Mouse (Mus musculus) left cerebral cortex, adult 18-20 months (tissue): ENCODE data around the gene Tmem51. TPM values are rescaled to one million over a fixed set of nuclear protein-coding genes. Genes with fewer than 3 reads are reported as not detected.

Experiments used
- DNase-seq, 2 experiments: peaks; one replicate each; pipeline ENCODE4 v3.0.0; 2021 to 2022; ENCODE audit warnings: low spot score in 2 of 2, mixed read lengths in 1 of 2
- total RNA-seq, 2 experiments: library from RNA; stranded (reverse); gene quantifications; 2 replicates each; pipeline ENCODE4 v1.2.3; 2021

The Tmem51 gene
- total RNA-seq, 2 experiments from 2014 or later, result 5.3 to 5.7 TPM

DNA sequence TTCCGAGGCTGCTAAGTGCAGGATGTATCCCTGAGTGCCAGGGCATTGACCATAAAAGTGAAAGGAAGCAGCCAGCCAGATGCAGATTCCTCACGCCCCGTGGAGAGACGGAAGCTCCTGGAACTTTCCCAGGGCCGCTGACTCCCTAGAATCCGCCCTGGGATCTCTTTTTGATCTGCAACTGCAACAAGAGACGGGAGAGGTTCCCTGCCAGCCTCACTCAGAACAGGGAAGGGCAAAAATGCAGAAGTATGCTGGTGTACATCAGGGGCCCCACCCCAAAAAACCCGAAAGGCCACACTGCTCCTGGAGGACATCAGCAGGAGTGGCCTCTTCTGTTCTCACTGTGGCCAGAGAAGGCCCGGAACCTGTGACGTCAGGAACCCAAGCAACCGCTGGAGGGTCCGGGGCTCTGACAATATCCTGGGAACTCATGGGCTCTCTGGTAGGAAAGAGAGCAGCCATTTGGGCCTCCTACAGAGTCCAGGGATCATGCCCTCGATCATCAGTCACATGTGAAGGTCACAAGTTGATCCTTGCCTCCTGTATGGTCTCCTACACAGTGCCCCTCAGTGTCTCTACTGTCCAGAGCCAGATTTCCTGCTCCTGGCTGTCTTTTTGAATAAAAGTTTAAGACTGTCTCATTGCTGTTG lies 2.3 kb downstream of the Tmem51 start:
- no peak for DNase-seq

DNA sequence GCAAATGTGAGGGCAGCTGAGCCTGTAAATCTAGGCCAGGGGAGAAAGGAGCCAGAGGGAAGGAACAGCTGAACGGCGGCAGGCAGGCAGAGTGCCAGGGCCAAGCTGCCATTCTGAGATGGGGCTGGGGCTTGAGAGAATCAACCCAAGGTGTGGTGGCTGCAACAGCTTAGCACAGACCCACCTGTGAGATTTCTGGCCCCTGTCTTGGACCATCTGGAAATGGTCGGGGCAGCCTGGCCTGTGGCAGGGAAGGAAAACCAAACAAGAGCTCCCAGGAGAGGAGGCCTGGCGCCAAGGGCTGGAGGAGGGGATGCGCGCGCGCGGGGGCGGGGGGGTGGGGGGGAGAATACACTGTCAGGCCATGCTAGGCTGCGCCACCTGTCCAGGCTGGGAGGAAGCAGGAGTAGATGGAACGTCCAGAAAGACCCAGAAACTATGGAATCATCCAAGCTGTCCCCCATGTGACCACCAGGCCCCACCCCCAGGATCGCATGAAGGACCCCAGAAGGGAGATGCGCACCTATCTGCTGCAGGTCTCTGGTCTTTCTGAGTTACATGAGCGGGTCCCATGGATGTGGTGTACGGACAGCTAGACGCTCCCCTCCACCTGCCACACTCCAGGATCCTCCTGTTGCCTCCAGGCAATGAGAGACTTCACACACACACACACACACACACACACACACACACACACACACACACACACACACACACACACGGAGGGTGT lies 3.0 kb downstream of the Tmem51 start:
- DNase-seq, result peak; percentile 25 to 39

DNA sequence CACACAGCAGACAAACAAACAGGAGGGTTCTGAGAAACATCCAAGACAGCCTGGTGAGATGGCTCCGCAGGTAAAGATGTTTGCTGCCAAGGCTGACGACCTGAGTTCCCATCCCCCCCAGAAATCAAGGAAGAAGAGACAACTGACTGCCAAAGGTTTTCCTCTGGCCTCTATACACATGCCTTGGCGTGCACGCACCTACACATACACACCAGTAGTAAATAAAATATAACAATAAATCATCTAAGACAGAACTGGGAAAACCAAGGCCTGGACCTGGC lies 3.7 kb downstream of the Tmem51 start:
- no peak for DNase-seq

DNA sequence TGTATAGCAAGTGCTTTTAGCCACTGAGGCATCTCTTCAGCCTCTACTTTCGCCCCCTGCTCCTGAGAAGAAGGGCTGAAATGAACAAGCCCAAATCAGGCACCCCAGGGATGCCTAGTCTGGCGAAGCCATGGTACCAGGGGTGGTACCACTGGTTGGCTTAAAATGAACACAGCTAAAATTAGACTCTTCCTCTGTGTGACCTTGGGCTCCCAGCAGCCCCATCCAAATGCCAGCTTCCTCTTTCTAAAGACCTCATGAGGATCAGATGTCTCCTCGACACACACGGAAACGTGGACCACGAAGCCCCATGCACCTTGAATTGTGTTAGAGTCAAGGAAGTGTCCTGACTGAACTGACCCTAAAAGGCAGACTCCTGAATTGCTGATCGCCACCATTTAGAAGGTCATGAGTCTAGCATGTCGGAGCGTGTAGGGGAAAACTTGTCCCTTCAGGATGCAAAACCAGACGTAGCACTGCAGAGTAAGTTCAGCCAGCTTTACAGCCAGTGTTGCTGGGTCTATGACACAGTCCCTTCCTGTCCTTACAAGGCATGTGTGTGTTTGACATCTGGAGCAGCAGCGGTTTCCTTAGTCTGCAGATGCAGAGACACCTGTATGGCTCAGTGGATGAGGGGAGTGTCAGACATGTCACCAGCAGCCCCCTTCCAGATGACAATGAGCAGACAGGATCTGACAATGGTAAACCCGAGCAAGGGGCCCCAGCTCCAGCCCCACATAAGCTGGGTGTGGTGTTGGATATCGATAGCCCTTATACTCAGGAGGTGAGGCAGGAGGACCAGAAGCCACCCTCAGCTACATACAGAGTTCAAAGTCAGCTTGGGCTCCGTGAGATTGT lies 4.2 kb downstream of the Tmem51 start:
- DNase-seq, result no peak

DNA sequence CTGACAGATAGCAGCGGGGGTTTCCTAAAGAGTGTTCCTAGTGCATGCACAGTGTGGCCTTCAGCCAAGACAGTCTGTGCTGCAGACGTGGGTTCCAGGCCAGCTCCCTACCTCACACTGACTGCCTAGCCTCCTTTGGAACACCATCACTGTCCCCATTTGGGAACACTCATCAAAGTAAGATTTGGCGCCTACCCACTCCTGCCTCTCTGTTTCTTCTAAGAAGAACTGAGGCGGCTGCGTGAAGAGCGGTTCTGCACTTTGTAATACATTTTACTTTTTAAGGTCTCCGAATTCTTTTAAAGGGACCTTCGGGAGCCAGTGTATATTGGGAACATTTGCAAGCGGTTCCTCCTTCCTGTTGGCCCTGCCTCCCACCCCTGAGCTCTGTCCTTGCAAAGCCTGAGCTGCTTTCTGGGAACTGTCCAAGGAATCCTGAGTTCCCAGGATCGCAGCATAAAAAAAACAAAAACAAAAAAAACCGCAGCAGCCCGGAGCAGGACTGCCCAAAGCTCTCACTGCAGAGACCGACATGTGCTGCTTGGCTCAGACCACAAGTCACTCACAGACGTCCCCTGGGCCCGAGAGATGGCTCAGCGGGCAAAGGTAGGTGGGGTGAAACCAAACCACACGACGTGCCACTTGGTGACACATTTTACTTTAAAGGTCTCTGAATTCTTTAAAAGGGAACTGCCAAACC lies 6.4 kb downstream of the Tmem51 start:
- DNase-seq, result peak; percentile 24 to 44

DNA sequence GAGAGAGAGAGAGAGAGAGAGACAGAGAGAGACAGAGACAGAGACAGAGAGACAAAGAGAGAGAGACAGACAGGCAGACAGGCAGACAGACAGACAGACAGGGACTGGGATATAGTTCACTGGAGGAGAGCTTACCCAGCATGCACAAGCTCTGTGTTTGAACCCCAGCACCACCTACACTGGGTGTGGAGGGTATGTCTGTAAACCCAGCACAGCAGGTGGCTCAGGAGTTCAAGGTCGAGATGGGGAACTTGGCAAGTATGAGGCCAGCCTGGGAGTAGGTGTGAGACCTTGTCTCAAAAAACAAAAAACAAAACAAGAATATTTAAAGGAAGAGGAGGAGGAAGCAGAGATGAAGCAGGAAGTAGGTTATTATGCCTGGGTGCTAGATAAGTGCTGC lies 7.2 kb downstream of the Tmem51 start:
- no peak for DNase-seq

DNA sequence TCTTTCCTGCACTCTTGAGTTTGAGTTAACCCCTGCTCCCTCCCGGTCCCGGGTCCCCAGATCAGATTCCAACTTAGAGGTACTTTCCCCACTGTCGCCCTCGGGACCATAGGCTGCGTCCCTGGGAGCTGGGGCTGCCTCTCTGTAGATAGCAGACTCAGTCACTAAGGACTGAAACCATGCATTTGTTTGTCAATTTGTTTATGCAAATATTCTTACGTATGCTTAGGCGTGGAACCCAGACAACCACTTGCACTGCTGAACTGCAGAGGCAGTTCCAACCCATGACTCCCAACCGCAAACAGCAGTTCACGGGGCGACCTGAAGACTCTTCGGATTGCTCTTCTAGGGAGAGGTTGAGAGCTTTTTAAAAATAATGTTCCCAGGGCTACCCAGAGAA lies 8.2 kb downstream of the Tmem51 start:
- DNase-seq, result no peak

DNA sequence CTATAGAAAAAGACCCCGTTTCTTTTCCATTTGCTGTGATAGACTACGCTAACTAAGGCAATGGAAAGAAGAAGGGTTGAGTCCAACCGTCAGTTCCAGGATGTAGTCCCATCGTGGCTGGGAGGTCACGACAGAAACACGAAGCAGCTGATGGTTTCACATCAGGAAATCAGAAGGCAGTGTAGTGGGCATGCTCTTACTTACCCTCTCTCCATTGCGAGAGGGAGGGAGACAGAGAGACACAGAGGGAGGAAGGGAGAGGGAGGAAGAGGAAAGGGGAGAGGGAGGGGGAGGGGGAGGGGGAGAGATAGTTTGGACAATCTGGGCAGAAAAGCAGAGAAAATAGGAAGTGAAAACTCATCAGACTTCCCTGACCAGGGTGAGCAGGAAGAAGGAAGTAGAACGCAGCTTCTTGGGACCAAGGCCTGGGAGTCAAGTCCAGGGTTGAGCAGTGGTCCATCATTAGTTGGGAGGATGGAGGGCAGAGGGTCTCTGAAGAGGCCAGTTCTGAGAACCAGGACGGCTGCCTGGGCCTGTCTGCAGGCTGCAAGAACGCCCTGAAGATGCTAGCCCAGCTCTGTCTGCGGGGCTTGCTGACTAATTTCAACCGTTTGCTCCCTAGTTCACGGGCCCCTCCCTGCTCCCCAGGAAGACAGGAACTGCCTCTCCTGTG lies 9.9 kb downstream of the Tmem51 start:
- no peak for DNase-seq

DNA sequence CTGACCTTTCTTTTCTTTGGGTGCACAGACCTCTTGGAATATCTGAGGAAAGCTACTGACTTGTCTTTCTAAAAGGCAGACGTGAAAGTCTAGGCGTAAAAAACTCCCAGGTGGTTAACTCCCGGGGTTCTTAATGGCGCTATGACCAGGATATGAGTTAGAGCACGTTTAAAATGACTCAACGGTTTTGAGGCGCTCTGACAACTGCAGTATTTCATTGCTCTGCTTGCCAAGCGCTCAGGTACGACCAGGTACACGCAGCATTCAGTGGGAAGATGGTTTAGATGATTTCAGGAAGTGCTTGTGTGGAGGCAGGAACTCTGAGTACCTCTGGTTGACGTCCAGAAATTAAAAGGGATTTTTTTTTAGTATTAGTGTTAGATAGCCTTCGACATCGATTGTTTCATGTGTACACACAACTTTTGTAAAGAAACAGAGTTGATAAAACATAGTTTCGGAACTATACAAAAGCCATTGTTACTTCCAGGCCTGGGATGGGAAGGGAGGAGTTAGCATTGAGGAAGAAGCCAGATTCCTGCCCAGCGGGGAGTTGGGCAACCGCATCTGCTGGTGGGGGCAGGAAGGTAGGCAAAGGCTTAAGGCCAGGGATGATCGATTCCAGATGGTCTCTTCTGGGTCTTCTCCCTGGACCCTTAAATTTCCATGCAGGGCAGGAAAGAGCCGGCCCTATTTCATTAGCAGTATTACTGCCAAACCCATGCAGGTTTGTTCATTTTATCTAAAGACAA lies 12.7 kb downstream of the Tmem51 start:
- DNase-seq, result no peak

DNA sequence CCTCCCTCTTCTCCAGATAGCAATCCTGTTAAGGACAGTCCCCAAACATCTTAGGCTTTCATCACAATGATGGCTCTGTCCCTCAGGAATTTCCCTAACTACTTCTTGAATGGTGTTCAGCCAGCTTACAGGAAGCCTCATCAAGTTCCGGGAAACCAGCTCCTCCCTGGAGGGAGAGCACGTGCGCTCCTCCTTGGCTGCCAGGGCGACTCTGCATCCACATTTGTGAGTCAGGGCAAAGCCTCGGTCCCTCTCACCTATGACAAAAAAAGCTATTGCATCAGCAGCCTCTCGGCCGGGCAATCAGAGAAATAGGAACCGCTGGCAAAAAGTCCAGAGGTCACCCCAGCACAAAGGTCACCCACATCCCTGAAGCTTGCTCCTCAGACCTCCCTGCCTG lies 13.3 kb downstream of the Tmem51 start:
- DNase-seq, result no peak

DNA sequence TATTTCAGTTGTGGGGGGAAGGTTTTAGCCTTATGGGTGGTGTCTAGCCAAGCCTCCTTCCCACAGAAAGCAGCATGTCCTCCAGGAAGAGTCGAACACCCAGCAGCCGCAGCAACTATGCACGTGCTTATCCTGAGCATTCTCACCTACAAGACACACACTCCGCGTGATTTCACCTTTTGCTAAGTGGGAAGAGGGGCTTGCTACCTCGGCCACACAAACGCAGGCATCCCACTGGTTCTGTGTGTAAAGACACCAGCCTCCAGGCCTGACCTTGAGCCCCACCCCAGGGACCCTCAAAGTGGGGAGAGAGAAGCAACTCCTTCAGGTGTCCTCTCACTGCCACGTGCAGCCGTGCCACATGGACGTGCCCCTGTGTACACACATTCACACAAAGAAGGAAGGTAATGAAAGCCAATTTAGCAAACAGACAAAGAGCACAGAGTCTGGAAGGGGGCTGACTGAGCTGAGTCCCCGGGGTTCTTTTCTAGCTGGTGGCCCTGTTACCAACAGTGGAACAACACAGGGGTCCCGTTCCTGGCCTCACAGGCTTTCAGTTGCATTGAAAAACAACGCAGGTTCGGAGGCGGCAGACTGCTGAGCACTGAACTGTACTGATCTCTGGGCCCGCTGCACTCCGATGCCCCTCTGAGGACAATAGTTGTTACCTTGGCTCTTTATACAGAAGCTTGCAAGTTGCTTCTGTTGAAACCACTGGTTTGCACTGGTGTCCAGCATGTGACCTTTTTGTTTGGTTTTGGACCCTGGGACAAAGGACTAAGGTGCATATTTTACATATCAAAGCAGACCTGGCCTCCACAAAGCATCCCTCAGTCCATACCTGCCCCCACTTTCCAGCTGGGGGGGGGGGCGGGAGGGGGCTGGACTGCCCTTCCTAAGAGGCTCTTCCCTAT lies 14.9 kb downstream of the Tmem51 start:
- DNase-seq, result no peak

DNA sequence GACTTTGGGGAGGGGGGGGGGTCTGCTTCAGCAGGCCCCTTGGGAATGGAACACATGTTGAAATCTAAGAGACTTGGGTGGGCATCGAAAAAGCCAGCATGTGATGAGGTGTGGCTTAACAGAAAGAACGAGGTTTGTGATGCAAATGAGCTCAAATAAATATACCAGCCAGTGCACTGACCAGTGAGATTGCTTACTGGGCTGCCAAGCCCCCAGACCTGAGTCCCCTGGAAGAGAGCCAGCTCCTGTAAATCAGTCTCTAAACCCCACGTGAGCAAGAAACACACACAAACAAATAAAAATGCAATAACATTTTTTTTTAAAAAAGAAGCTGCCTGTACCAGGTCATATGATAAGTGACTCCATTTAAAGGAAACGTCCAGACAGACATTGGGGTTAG lies 17.5 kb downstream of the Tmem51 start:
- no peak for DNase-seq

DNA sequence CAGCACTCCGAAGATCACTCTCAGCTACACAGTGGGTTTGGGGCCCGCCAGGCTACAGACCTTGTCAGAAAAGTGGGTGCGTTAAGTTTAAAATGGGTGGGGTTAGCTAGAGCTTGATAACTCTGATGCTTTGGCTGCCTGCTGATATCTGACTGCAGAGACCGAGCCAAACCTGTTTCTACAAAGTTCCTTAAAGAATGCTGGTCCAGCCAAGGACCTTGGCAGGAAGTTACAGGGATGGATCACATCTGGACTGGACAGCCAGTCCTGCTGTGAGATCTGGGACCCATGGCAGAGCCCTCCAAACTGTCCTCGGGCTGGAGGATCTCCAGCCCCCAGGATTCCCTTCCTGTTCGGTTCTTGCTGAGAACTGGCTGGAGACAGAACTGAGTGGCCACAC lies 18.3 kb downstream of the Tmem51 start:
- DNase-seq, result no peak

DNA sequence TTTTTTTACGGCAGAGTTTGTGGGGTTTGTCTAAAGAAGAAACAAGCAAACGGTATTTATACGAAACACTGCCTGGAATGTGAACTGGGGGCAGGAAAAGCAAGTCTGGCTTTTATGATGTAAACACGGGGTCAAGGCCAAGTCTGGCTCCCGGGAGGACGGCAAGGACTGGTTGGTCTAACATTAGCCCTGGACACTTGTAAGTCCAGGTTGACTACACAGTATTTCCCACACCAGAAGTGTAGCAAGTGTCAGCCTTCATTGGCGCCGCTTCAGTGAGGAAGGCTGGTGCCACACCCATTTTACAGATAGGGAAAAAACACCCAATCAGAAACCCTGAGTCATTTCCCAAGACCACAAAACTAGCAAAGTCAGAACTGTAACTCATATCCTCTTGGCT lies 18.8 kb downstream of the Tmem51 start:
- DNase-seq, result no peak

DNA sequence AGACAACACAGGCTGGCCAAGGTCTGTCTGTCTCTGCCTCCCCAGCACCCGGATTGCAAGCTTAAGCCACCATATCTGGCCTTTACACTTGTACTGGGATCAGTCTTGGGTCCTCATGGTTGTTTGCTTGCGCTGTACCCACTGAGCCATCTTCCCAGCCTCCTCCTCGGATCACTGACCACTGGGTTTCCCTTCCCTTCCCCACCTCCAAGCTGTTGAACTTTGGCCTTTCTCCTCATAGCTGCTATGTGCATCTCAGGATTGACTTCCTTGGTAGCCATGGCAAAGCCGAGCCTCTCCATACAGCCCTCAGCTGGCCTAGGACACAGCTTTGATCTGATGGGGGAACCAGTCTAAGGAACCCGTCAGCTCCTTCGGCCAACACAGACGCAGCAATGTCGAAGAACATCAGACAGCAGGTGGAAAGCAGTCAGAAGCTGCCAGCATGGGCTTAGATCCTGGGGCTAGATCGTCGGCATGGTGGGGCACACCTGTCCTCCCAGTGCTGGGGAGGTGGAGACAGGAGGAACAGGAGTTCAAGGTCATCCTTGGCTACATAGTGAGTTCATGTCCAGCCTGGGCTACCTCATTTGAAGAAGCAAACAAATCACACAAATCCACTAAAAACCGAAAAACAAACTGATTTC lies 19.4 kb downstream of the Tmem51 start:
- DNase-seq, result no peak

DNA sequence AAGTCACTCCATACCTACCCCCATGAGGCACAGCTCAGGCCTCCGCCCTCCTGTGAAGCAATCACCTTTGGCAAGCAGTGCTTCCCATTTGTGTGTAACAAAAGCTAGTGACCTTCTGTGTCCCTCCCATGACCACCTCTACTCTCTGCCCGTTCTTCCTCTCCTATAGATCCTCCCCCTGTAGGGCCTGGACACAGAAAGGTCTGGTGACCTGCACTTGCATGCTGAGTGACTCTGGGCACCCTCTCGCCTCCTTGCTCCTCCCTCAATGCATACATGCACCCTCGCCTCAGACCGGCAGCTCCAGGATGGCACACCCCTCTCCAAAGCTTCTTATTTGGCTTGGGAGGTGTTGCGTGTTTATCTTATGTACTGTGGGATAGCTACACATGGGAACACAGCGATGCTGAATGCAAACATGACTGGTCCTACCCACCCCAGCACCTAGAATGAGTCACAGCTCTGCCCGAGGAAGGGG lies 21.0 kb downstream of the Tmem51 start:
- no peak for DNase-seq

DNA sequence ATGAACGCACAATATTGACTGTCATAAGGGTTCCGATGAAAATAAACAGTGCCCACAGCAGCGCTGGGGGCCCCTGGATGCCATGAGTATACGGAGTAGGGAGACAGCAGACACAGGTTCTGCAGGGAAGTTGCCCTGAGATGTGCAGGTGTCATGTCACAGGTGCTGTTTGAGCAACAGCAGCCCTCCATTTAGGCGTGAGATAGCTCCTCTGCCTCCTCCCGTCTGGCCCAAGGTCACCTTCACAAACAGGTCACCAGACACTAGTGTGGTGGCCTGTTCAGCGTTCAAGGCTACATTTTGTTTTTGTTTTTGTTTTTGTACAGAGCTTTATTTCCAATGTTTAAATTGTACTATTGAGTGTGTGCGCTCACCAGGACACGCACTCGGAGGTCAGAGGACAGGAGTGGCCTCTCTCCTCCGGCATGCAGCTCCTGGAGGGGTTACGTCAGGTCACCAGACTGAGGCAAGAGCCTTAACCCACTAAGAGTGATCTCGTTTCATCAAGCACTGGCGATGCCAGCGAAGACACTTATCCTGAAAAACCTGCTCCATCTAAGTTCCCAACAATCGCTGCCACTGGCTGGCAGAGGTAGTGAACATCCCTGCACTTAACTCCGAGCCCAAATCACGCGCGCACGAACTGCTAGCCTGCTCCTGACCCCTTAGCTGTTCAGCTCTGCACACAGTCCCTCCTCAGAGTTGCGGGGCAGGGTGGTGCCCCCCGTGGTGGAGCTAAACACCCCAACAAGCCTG lies 22.4 kb downstream of the Tmem51 start:
- no peak for DNase-seq
